Mouse (Mus musculus): ENCODE results near the gene Ect2l. TPM values are rescaled to one million over a fixed set of nuclear protein-coding genes. Genes with fewer than 3 reads are reported as not detected.

Ect2l gene
- 2.6 TPM for polyA plus RNA-seq (2017; shearing (Covaris generic))

DNA sequence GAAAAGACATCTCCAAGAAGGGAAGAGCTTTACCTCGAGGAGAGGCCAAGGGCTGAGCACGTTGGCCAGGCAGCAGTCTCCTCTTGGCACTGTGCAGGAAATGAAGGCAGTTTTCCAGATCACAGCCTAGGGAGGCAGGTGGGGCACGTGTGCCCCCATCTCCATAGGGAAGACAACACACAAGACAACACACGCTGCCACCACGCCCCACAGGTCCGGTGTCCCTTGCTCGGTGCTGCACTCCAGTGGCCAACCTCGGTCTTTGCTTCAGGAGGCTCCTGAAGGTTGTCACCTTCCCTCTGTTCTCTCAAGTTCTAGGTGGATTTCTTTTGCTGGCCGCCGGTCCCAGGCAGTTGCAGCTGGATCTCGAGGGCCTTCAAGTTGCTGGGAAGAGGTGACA lies at the start of gene Ect2l:
Gene Ect2l (minus strand): TSS at position 165 of the 400 bp plus-strand sequence.

DNA sequence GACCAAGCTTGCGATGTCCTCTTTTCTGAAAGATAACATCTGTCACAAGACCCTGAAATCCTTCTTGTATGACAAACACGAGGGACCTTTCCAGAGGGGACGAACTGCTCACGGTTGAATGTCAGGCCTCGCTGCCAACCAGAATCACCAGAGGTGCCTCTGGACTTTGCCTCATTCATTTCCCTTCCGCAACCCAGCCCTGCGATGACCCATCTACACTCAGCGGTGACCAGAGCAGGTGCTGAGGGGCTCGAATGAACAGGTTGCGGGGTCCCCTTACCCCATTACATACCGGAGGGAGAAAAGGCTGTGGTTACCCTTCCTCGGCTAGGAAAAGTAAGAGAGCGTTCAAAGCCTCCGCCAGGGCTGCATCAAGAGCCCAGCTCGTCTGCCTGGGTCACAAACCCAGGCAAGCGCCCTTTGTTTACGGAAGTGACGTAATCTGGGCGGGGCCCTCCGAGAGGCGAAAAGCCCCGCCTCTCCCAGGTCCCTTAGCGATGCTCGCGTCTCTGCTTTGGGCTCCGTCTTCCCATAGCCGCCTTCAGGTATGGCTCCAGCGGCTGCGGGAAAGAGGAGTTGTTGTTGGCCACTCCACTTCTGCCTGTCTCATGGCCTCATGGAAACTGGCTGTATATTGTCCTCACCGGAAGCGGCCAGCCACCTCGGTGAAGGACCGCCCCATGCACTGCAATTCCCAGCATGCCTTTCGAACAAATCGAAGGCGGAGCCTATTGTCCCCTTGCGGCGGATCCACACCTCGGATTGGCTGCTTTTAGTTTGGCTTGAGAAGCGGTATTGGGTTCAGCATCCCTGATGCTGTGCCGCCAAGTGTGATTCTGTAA lies 24.1 kb upstream of the Ect2l start, which contains the start of gene Ccdc28a:
Gene Ccdc28a (minus strand): TSS at position 439 of the 842 bp plus-strand sequence.

Other genes with a start within 250 kb of the Ect2l start
- 382 TPM for gene Abracl, start 187.6 kb downstream of the Ect2l start, polyA plus RNA-seq (2017; shearing (Covaris generic))
- gene Reps1, start 155.0 kb downstream of the Ect2l start, polyA plus RNA-seq (2017; shearing (Covaris generic)): 17.6 TPM
- gene Ccdc28a, start 24.1 kb upstream of the Ect2l start, polyA plus RNA-seq (2017; shearing (Covaris generic)): 58.8 TPM
- 1.7 TPM for gene Nhsl1, start 108.1 kb upstream of the Ect2l start, polyA plus RNA-seq (2017; shearing (Covaris generic))